Mouse (Mus musculus) embryonic facial prominence, embryonic 11.5 days (tissue): ENCODE measurements around the gene Nme2. TPM values are rescaled to one million over a fixed set of nuclear protein-coding genes. Genes with fewer than 3 reads are reported as not detected.
"Not testable (repeated sequence)": the region's sequence is repeated elsewhere in the genome, so short reads cannot be mapped to it uniquely, and the experiment has no call there.

ENCODE experiments used
- ATAC-seq: fragments of 200-750 bp; cut with Nextera tagmentation; replicated peaks from 2 replicates; pipeline ENCODE4 v1.8.0; 2017; ENCODE audit warnings: low read depth; ENCODE audit not compliant: insufficient number of reproducible peaks, low FRiP score, low TSS enrichment
- DNase-seq: peaks from one replicate; pipeline ENCODE4 v3.0.0-alpha.2; 2015; ENCODE audit warnings: low spot score
- H3K27ac ChIP-seq: fragments of 300-500 bp; sonication (generic); replicated peaks from 2 replicates; pipeline ENCODE4 v1.5.1; 2014; ENCODE audit warnings: mild to moderate bottlenecking, low read depth, low read length, control low read depth
- H3K27me3 ChIP-seq: fragments of 300-500 bp; sonication (generic); 2 replicates; pipeline ENCODE4 v1.6.1; 2014; ENCODE audit warnings: mild to moderate bottlenecking, low read length, moderate library complexity, mixed read lengths; ENCODE audit not compliant: control insufficient read depth, insufficient read depth
- H3K36me3 ChIP-seq: fragments of 300-500 bp; sonication (generic); replicated peaks from 2 replicates; pipeline ENCODE4 v1.6.1; 2014; ENCODE audit warnings: low read depth, mild to moderate bottlenecking, low read length, moderate library complexity, mixed read lengths; ENCODE audit not compliant: control insufficient read depth, insufficient read depth
- H3K4me1 ChIP-seq: fragments of 300-500 bp; sonication (generic); 2 replicates; pipeline ENCODE4 v1.6.1; 2014; ENCODE audit warnings: low read length, mixed read lengths; ENCODE audit not compliant: control insufficient read depth, insufficient read depth
- H3K4me2 ChIP-seq: fragments of 300-500 bp; sonication (generic); 2 replicates; pipeline ENCODE4 v1.6.1; 2014; ENCODE audit warnings: low read depth, mild to moderate bottlenecking, control low read depth, low read length, moderate library complexity
- H3K4me3 ChIP-seq: fragments of 300-500 bp; sonication (generic); 2 replicates; pipeline ENCODE4 v1.5.1; 2014; ENCODE audit warnings: low read depth, low read length, control low read depth
- H3K9ac ChIP-seq: fragments of 300-500 bp; sonication (generic); replicated peaks from 2 replicates; pipeline ENCODE4 v1.6.1; 2014; ENCODE audit warnings: mild to moderate bottlenecking, control low read depth, low read length
- H3K9me3 ChIP-seq: fragments of 300-500 bp; sonication (generic); replicated peaks from 2 replicates; pipeline ENCODE4 v1.6.1; 2016; ENCODE audit warnings: mild to moderate bottlenecking, low read length, inconsistent platforms, mixed read lengths; ENCODE audit not compliant: control insufficient read depth
- WGBS: fragments of 180-500 bp; shearing (Covaris S2); extraction: QIAGEN DNeasy Blood & Tissue Kit; methylation state at CpG from one replicate; pipeline ENCODE4 v1.1.7; 2014; 5-methylcytosine and 5-hydroxymethylcytosine counted together
- polyA plus RNA-seq: library from polyadenylated mRNA; unstranded; fragments of >200 nt; fragmentation: Nextera tagmentation; extraction: Ambion mirVana; gene quantifications from 2 replicates; pipeline ENCODE4 v1.2.1, GENCODE M21; 2014

Nme2 gene
- polyA plus RNA-seq, 1 experiment from 2014 or later: 230 TPM

DNA sequence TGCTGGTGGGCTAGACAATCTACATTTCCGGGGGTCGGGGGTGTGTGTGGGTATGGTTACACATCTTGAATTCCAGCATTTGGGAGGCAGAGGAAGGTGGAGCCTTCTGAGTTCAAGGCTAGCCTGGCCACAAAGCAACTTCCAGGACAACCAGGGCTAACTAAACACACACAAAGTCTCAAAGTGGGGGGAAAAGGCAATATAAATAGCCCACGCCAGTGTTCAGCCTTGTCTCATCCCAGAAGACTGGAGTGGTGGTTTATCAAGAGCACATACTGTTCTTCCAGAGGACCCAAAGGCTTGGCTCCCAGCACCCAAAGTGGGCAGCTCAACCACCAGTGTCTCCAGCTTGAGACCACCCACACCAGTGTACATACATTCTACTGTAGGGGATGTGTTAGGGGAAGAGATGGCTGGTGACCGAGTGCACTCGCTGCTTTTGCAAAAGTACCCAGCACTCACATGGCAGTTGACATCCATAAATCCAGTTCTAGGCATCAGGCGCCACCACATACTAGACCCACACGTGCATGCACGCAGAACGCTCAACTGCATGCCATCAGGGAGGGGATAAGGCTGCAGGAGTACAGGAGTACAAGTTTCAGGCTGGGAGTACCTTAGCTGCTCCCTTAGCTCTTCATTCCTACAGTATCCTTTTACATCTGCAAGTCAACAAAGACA, 7.0 kb downstream of the Nme2 start:
- H3K4me2 ChIP-seq: no peak overlapping the region
- no peak overlapping the region for H3K27ac ChIP-seq
- H3K4me3 ChIP-seq: no peak overlapping the region
- ATAC-seq (no peak), DNase-seq (no peak)
- peaks cover 10% of the 10 kb centered on the region for H3K36me3 ChIP-seq
- no peaks in the 10 kb centered on the region for H3K27me3 ChIP-seq
- no peaks in the 10 kb centered on the region; the same call in 1 of the 2 replicates for H3K4me1 ChIP-seq
- no peaks in the 10 kb centered on the region for H3K9me3 ChIP-seq
- WGBS: 83% methylated on average over 9 of the region's 9 CpGs
- H3K9ac ChIP-seq: no peak overlapping the region

DNA sequence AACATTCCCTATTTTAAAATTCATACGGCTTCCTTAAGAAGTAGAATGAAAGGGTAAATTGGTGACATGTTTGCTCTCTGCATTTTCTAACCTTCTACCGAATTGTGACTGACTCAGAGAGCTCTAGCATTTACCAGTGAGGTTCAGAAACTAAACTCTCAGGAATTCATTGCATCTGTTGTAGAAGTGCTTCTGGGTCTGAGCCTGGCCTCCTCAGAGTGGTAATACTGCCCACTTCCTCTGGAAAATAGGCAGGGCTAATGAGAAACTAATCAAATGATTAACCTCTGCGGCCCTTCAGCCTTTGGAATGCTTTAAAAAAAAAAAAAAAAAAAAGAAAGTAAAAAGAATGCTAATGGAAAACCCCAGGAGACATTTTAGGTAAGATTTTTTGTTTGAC, 11.1 kb downstream of the Nme2 start:
- Histone ChIP-seq H3K36me3 (peaks cover 9% of the 10 kb centered on the region), H3K27ac (no peak overlapping the region), H3K27me3 (no peaks in the 10 kb centered on the region), H3K9me3 (no peaks in the 10 kb centered on the region), H3K4me3 (no peak overlapping the region), H3K4me1 (no peaks in the 10 kb centered on the region), H3K9ac (no peak overlapping the region), H3K4me2 (no peak overlapping the region)
- no peak for ATAC-seq
- WGBS: 37% methylated on average over 3 of the region's 3 CpGs
- peak; percentile 30 for DNase-seq

DNA sequence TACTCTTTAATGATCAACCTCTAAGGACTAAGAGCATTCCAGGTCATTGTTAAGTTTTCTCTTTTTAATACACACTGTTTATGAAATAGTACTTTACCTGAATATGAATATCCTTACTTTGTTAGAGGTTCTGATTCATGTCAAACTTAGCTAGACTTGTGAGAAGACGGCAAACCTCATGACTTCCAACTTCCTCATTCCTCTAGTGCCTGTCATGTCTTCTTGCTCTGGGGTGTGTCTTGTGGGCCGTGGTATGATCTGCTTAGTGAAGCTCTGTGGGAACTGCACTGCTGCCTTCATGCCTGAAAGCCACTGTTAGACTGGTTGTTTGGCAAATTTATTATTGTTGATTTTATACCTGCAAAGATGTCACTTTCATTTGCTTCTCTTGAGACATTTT, 15.2 kb downstream of the Nme2 start:
- no peaks in the 10 kb centered on the region for H3K9me3 ChIP-seq
- no peaks in the 10 kb centered on the region for H3K4me1 ChIP-seq
- WGBS: 89% methylated on average over 2 of the region's 2 CpGs
- no peak overlapping the region for H3K4me2 ChIP-seq
- H3K27ac ChIP-seq: no peak overlapping the region
- H3K36me3 ChIP-seq: peaks cover 2% of the 10 kb centered on the region; the same call in 1 of the 2 replicates
- DNase-seq: no peak
- H3K4me3 ChIP-seq: no peak overlapping the region
- H3K9ac ChIP-seq: no peak overlapping the region
- no peak for ATAC-seq
- no peaks in the 10 kb centered on the region for H3K27me3 ChIP-seq

DNA sequence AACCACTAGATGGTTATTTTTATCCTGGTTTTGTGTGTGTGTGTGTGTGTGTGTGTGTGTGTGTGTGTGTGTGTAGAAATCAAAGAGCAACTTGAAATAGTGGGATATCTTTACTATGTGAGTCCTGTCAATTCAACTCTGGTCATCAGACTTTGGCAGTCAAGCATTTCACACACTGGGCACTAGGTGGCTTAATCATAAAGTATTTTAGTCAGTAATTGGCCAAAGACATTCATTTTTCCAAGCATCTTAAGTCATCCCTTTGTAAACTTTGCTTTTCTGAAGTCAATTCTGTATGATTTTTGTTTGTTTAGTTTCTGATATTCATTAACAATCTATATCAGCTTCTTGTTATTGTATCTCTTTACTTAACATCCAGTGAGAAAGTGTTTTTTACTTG, 27.0 kb downstream of the Nme2 start:
- Histone ChIP-seq H3K27me3 (no peaks in the 10 kb centered on the region), H3K27ac (no peak overlapping the region), H3K4me2 (no peak overlapping the region), H3K4me1 (no peaks in the 10 kb centered on the region), H3K9me3 (no peaks in the 10 kb centered on the region), H3K36me3 (peaks cover 9% of the 10 kb centered on the region), H3K9ac (no peak overlapping the region), H3K4me3 (no peak overlapping the region)
- ATAC-seq (no peak), DNase-seq (no peak)

DNA sequence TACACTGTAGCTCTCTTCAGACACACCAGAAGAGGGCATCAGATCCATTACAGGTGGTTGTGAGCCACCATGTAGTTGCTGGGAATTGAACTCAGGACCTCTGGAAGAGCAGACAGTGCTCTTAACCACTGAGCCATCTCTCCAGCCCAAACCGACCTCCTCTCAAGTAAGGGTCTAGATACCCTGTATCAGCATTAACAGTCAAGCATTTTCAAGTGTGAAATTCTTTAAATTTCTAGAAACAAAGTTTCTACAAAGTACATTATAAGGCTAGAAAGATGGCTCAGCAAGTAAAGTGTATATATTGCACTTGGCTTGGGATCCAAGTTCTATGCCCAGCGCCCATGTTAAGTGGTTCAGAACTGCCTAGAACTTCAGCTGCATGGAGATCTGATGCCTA, 41.0 kb downstream of the Nme2 start:
- 93% methylated on average over 2 of the region's 2 CpGs for WGBS
- not testable (repeated sequence) for H3K9ac ChIP-seq, H3K27ac ChIP-seq, H3K36me3 ChIP-seq, H3K4me2 ChIP-seq, ATAC-seq, H3K27me3 ChIP-seq, H3K9me3 ChIP-seq, H3K4me1 ChIP-seq, H3K4me3 ChIP-seq, DNase-seq

DNA sequence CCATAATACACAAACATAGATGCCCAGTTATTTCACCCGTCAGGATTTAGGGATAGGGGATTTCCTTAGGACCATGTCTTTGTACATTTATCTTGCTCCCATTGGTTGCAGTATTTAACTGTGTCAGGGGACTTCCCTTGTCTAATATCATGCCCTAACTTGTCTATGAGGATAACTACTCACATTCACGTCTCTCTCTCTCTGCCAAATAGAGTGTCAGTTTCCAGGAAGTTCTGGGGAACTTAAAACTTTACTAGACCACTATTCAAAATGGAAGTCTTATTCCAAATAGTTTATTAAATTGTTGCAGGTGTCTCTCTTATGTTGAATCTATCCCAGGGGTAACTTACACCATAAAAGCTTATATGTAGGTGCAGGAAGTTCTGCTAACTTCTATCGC, 44.5 kb downstream of the Nme2 start:
- no peak for DNase-seq
- Histone ChIP-seq H3K9me3 (no peaks in the 10 kb centered on the region), H3K27me3 (no peaks in the 10 kb centered on the region), H3K4me2 (no peak overlapping the region), H3K4me3 (no peak overlapping the region), H3K4me1 (no peaks in the 10 kb centered on the region), H3K9ac (no peak overlapping the region), H3K27ac (no peak overlapping the region), H3K36me3 (peaks cover 2% of the 10 kb centered on the region)
- no peak for ATAC-seq
- 89% methylated on average over 3 of the region's 3 CpGs for WGBS

DNA sequence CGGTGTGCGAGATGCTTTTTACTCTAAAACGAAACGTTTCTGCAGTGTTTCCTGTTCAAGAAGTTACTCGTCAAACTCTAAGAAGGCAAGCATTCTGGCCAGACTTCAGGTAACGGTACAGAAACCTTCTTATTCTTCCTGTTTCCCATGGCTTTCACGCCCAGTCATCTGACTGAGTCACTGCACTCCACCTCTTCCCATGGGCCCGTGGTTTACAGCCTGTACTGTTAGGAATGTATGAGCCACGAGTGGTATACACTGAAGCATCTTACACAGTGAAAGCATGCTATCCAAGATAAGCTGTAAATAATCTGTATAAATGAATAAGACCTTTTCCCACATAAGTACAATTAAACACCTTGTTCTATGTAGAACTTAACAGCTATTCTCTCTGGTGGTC, 47.2 kb downstream of the Nme2 start:
- Histone ChIP-seq H3K27ac (no peak overlapping the region), H3K4me2 (no peak overlapping the region), H3K4me1 (no peaks in the 10 kb centered on the region), H3K9me3 (no peaks in the 10 kb centered on the region), H3K27me3 (no peaks in the 10 kb centered on the region), H3K4me3 (no peak overlapping the region), H3K9ac (no peak overlapping the region), H3K36me3 (peaks cover 2% of the 10 kb centered on the region; the same call in 1 of the 2 replicates)
- 93% methylated on average over 9 of the region's 9 CpGs for WGBS
- DNase-seq (no peak), ATAC-seq (no peak)

DNA sequence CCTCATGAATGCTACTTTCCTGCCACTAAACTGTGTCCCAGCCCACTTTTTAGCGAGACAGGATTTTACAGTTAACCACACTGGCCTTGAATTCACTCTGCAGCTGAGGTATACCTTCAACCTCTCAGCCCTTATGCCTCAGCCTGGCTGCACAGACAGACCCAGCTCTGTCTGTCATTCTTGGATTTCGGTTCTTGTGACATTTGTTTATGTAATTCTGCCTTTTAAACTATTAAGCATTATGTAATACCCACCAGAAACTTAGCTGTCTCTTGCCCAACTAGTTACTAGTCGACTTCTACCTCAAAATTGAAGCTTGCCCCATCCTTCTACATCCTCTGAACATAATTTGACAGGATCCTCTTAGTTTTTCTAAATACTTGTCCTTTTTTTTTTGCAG, 48.2 kb downstream of the Nme2 start:
- H3K27me3 ChIP-seq: no peaks in the 10 kb centered on the region
- no peak overlapping the region for H3K9ac ChIP-seq
- no peak overlapping the region for H3K27ac ChIP-seq
- H3K4me1 ChIP-seq: no peaks in the 10 kb centered on the region
- WGBS: 87% methylated on average over 3 of the region's 3 CpGs
- no peak for ATAC-seq
- no peak overlapping the region for H3K4me2 ChIP-seq
- H3K4me3 ChIP-seq: no peak overlapping the region
- H3K36me3 ChIP-seq: peaks cover 2% of the 10 kb centered on the region; the same call in 1 of the 2 replicates
- no peaks in the 10 kb centered on the region for H3K9me3 ChIP-seq
- DNase-seq: no peak
